Mouse (Mus musculus) NIH3T3 (cell line): Measurements from ENCODE around the gene Spaca4.
A peak's percentile ranks its signal among the peaks of the same experiment; 100 is the strongest.

Source experiments
- DNase-seq: peaks from one replicate; pipeline ENCODE4 v3.0.0-alpha.2; 2012; ENCODE audit warnings: low read depth

The Spaca4 gene

DNA sequence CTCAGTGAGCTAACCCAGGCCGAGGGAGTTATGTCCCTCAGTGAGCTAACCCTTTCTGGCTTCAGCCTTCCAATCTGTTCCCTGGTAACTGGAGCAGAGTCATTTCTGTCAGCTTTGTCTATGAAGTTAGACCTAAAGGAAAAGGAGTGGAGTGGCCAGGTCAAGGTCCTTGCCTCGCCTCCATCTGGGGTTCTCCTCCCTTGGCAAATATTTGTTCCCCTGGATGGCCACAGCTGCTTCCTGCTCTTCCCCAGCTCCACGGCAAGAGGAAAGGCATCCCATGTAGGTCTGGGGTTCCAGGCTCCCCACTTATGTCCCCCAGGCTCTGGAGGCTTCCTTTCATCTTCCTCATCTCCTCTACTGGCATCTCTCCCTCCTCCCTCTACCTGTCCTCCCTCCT lies 2.0 kb upstream of the Spaca4 start:
- DNase-seq, result no peak

DNA sequence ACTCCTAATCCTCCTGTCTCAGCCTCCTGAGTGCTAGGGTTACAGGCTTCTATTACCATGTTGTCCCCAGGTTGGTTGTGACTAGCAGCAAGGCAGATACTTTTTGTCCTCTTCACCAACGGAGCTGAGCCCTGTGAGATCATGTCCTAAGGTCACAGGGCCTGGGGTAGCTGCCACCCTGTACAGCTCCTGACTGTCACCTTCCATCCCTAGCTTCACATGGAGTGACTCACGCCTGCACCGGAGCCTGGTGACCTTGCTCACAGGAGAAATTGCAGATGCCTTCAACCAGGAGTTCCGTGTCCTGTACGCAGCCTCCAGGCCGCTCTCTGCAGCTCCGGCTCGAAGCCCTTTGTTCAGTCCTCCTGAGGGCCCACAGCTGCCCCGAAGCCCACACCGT lies 806 bp upstream of the Spaca4 start:
- no peak for DNase-seq

DNA sequence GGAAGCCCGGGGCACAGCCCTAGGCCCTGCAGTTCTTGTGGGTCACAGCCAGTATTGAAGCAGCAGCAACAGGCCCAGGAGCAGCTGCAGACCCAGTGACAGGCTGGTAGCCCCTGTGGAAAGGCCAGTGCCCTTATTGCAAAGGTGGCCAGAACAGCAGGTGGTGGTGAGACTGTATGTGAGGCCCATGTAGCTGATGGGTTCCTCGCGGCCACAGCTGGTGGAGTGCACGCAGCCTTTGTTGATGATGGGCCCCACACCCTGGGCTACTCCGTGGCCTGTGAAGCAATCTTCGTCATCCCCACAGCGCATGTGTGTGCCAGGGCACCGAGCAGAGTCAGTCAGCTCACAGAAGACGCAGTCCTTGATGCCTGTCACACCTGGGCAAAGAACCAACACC lies 462 bp downstream of the Spaca4 start:
- DNase-seq, result no peak

DNA sequence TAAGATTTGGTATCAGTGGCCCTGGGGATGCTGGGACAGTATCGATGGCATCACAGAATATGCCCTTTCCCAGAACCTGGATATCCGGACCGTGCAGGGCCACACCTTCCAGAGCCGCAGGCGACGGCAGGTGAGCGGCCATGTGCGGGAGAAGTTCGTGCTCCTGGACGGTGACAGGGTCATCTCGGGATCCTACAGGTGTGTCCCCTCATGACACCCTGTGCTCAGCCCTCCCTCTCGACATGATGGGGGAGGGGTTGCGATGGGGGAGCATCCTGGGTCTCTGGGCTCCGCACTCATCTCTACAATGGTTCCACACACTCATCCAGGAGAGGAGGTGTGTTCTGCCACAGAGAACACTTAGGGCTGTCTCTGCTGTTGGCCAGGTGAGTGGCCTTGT lies 1.8 kb downstream of the Spaca4 start:
- no peak for DNase-seq

DNA sequence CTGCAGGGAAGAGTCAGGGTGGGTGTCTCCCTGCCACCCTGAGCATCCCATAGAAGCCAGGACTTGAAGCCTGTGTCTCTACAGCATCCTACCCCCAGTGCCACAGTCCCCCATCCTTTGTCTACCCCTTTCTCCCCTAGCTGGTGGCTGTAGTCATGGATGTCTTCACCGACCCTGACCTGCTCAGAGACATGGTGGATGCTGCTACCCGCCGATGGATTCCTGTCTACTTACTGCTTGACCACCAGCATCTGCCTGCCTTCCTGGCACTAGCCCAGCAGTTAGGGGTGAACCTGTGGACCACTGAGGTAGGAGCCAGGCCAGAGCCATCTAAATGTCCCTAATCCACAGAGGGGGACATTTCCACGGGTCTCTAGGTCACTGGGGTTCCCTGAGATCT lies 2.3 kb downstream of the Spaca4 start:
- no peak for DNase-seq

DNA sequence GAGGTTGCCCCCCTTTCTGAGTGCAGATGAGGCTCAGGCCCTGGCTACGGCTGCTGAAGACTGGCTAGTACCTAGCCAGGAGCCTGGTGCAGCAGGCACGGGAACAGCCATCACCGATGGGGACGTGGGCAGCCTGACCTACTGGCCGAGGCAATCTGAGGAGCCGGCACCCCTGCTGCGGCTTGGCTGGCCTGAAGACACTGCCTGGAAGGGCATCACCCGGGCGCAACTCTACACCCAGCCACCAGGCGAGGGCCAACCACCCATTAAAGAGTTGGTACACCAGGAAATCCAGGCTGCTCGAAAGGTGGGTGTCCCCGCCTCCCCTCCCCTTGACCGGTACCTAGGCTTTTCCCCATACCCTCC lies 3.3 kb downstream of the Spaca4 start:
- no peak for DNase-seq

DNA sequence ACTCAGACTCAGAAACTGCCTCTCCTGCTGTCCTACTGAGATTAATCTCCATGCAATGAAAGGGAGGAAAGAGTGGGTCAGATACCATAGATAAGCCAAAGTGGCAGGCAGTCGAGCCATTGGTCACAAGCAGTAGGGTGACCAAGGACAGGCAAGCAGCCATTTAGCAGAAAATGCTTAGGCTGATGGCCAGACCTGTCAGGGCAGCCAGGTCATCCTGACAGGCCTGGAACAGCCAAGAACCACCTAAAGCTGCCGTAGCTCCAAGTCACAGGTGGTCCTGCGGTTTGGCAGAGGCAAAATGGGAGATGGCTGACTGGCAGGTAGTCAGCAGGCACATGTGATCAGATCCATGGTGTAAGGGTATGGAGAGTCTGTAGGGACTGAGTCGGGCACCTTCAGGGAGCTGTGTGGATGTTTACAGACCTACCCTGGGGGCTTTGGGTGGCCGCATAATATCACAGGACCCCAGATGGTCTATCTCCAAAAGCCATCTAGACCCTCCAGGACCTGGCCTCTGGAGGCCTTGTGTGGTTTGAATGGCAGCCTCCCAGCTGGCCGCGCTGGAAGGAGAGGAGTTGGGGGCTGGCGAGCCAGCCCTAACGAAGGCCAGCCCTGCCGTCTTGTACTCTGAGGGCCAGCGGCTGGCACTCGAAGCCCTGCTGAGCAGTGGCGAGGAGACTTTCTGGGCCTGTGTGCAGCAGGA lies 3.8 kb downstream of the Spaca4 start:
- no peak for DNase-seq

DNA sequence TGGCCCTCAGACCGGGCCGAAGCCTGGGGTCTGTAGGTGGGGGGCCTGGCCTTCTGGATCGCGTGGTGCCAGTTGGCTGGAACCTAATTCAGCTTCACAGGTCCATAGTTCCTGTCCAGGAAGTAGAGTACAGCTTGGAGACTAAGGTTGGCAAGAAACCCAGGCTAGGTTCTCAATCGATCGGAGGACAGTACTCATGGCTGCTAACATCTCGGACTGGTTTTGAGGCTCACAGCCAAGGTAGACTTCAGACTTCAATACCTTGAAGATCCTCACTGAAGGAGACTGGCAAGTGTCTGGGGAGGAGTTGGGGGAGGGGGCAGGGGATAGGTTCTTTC lies 4.4 kb downstream of the Spaca4 start:
- DNase-seq, result no peak

DNA sequence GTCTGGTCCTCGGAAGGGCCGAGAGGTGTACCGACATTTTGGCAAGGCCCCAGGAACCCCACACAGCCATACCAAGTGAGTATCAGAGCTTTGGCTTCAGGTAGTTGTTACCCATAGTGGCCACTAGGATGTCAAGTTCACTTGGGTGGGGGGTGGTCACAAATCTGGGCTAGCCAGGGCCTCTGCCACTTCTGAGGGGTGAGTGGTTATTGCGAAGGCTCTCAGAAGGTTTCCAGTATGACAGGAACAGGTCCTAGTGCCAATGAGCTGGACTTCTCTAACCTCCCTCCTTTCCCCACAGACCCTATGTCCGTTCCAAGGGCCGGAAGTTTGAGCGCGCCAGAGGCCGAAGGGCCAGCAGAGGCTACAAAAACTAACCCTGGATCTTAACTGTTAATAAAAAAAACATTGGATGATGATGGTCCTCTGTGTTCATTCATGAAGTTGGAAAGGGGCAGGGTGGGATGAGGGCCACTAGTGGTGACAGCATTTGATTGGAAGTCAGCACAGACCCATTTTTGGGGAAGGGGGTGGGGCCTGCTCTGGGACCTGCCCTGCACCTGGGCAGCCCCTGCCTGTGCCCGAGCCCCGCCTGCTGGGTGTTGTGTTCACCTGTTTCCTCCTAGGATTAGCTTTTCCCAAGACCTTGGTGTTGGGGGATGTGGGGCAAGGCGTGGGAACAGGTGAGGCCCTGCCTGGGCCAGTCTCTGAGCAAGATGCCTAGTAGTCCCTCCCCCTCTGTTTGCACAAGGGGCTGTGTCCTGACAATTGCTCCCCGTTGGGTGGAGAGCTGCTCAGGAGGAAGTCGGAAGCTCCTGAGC lies 5.0 kb downstream of the Spaca4 start, which contains the start of gene Fam83e:
Gene Fam83e, plus strand, starts transcription at position 800 of the 821 bp plus-strand sequence.
- DNase-seq, result no peak

DNA sequence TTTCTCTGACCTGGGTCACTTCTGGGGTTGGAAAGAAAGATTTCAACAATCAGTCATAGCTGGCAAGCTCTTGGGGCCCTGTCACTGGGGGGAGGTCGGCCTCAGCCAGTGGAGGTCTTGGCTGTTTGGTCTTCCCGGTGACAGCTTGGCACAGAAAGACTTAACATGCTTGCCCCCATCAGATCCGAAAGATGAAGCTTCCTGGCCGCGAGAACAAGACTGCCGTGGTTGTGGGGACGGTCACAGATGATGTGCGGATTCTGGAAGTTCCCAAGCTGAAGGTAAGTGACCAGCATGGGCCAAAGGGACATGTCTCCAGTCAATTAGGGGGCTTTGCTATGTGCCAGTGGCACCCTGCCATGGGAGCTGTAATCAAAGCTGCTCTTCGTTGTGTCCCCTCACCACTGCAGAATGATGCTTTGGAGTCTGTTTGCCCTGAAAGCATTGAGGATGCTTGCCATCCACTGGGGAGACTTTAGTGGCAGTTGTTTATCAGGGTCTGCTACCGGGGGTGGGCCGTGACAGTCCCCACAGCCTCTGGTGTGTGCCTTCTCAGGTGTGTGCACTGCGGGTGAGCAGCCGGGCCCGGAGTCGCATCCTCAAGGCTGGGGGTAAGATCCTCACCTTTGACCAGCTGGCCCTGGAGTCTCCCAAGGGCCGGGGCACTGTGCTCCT lies 5.7 kb downstream of the Spaca4 start:
- DNase-seq, result no peak

DNA sequence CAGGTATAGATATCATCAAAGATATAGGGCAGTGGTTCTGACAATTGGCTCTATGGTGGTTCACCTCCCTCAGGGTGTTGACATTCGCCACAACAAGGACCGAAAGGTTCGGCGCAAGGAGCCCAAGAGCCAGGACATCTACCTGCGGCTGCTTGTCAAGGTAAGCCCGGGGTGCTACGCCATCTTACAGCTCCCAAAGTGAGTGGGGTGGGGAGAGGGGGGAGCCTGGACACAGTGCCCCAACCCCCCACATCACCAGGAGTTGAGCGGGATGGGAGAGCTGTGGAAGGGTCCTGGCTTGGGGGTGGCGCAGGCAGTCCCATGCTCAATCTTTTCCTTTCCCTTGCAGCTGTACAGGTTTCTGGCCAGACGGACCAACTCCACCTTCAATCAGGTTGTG lies 6.4 kb downstream of the Spaca4 start:
- no peak for DNase-seq

DNA sequence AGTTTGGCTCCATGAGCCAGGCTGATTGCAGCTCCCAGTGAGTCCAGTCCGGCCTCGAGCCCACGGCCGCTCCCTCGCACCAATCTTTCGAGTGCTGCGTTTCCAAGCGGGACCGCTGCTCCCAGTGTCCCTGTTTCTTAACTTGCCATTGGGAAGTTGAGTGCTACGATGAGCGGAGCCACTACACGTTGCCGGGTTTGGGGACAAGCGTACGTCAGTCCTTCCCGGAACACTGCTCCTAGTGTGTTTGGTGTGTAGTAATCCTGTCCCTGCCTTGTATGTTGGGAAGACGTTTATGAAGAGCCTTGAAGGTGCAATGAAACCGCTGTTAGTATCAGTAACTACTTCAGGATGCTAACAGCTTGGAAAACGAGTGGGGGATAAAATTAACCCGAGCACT lies 7.3 kb downstream of the Spaca4 start:
- DNase-seq, result no peak

DNA sequence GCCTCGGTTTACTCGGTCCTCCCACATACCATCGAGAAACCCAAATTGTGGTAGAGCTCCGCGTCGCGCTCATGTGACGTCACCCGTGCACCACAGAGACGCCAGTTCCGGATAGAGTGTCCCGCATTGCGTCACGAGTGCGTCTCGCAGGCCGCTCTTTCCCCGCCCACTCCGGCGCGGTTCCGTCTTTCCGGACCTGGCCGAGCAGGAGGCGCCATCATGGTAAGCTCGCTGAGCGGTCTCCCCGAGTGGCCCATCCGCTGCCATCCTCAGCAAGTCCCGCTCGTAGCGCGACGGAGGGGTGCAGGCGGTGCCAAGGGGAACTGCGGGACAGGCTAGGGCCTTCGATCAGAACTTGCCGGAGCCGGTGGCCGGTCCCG lies 7.7 kb downstream of the Spaca4 start, which contains the start of gene Sphk2:
Gene Sphk2, minus strand, starts transcription at position 85 of the 380 bp plus-strand sequence.
- DNase-seq, result peak; percentile 99

DNA sequence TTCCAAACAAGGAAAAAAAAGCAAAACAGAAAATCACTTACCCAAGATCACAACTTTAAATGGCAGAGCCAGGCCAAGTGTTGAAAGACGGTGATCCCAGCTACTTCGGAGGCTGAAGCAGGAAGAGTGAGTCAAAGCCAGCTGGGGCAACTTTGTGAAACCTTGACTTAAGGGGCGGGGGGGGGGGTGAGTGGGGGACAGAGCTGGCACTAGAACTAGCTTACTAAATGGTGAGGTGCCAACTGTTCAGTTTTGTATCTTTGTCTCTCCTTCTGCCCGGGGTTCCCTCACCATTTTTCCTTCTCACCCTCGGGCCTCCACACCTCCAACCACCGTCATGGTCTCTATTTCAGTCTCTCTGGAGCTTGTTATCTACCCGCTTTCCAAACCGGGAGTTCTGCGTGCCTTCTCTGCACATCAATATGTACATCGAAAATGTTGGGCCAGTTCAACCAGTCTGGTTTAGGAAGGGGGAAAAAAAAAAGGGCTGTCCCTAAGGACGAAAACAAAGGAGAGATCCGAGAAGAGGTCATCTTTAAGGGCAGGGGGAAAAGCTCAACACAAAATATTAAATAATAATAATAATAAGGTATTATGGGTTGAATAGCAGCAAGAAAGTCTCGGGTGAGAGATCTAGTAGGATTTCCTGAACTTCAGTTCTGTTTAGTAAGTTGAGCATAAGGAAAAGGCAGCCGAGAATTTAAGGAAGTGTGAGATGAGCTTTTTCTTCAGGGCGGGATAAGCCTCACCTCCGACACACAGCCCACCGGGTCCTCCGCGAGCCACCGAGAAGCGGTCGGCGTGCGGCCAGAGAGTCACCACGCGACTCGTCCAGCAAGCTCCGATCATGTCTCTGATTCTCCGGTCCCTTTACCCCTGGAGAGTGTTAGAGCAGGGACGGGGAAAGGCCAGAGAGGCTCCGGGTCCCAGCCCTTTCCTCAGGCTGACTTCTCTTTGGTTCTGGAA lies 8.4 kb downstream of the Spaca4 start:
- DNase-seq, result no peak

DNA sequence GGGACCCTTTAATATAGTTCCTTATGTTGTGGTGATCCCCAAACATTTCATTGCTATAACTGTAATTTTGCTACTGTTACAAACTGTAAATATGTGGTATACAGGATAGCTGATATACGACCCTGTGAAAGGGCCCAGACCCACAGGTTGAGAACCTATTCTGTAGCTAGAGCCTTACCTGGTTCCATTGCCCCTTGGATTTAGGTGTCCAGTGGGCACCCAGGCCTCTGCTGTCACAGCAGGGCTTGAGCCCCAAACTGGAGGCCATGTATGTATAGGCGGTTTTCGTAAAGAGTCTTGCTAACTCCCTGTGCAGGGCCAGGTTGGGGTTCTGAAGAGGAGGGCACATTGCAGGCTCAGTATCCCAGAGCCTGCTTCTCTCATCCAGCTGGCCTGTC lies 9.2 kb downstream of the Spaca4 start:
- DNase-seq, result no peak

DNA sequence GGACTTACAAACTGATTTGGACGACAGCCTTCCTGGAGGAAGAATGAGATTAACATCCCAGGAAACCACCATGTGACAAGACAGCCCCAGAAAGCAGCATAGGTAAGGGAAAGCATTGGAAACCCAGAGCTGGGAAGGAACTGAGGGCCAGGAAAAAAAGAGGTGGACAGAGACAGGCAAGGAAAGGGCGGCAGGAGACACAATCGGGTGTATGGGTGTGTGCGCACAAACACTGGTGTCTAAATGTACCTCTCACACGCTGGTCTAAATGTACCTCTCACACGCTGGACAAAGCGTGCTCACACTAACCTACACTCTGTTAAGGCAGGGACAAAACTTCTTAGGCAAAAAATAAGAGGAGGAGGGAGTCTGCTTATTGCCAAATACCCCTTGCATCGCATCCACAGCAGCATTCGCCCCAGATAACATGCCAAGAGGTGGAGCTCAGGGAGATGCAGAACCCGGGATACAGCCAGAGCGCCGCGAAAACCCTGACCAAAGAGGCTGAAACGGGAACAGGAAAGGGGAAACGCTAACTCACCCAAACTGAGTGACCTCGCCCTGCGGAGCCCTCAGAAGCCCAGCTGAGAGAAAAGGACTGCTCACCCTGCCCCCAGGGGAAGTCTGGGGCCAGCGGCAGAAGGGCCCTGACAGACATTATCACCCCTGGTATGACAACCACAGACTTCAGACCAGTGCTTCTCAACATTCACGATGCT lies 9.7 kb downstream of the Spaca4 start:
- no peak for DNase-seq

DNA sequence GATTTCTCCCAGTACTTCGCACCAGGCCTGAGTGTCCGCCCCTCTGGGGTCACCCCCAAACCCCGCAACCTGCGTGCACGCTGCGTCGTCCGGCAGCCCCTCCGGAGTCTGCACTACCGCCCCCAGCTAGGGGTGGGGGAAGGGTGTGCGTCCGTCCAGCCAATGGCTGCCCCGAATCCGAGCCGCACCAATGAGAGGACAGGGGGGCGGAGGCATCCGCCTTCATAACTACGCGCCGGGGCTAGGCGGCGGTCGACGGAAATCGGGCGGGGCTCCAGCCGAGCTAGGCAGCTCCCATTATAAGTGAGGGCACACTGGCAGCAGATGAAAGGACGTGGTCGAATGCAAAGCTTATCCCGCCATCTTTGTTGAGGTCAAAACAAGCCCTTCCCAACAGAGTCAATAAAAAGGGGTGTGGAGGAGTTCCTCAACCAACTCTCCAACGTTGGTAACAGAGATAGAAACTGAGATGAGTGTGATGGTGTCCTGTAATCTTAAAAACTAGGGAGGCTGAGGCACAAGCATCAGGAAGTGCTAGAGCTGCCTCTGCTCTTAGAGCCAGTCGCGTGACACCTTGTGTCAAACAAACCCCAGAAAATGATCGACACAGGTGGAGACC lies 10.4 kb downstream of the Spaca4 start, which contains the start of gene Rpl18:
Gene Rpl18, plus strand, starts transcription at position 368 of the 619 bp plus-strand sequence.
- DNase-seq, result peak; percentile 99

DNA sequence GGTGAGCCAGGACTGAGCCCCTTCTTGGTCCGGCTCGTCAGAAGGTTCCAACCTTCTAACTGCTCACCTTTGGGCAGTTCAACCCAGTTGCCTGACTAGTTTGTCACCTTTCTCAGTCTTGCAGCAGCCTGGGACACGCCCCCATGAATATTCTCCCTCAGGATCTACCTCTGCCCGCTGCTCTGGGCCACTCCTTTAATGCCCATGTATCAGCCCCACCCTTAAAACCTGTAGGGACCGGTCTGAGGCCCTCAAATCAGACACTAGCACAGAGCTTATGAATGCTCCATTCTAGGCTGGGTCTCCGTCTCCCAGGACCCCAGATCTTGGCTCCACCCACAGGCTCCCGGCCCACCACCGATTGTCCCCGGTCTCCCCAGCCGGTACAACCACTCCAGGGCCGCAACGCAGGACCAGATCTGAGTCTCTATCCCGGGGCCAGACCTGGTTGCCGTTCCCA lies 11.0 kb downstream of the Spaca4 start:
- DNase-seq, result peak; percentile 42

DNA sequence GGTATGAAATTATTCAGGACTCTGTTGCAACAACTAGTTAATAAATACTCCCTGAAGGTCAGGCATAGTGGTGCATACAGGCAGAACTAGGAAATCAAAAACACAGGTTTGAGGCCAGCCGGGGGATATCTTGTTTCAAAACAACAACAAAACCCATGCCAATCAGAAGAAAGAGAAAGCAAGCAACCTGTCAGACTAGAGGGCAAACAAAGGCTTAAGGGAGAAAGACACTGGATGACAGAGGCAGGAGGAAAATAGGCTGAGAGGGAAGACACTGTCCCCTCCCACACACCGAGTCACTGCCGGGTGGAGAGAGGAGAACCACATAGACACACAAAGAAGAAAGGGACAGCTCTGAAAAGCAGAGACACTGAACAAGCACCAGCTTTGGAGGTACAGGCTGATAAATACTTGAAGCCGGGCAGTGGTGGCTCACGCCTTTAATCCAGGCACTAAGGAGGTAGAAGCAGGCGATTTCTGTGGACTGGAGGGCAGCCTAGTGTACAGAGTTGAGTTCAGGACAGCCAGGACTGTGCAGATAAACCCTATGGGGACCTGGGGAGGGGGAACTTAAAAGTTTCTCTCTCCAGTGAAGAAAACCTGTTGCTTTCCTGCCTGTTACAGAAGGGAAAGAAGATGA lies 11.6 kb downstream of the Spaca4 start:
- no peak for DNase-seq

DNA sequence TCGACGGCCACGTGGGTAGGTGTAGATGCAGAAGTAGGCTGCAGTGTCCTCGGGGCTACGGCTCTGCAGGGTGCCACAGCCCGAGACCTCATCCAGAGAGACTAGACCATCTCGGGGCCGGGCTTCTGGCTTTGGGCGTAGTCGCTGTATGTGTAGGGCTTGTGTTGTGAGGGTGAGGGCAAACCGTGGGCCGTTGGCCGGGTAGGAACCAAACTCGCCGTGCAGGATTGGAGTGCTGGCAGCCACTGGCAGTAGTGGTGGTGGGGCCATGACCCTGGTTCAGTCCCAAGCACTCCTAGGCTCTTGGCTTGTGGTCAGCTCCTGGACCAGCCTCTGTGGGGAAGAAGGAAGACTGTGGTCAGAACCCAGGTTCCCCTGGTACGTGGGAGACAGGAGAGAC lies 12.2 kb downstream of the Spaca4 start:
- DNase-seq, result no peak
